ENCODE assay signal across 10 mouse cellular contexts in the genomic region with DNA sequence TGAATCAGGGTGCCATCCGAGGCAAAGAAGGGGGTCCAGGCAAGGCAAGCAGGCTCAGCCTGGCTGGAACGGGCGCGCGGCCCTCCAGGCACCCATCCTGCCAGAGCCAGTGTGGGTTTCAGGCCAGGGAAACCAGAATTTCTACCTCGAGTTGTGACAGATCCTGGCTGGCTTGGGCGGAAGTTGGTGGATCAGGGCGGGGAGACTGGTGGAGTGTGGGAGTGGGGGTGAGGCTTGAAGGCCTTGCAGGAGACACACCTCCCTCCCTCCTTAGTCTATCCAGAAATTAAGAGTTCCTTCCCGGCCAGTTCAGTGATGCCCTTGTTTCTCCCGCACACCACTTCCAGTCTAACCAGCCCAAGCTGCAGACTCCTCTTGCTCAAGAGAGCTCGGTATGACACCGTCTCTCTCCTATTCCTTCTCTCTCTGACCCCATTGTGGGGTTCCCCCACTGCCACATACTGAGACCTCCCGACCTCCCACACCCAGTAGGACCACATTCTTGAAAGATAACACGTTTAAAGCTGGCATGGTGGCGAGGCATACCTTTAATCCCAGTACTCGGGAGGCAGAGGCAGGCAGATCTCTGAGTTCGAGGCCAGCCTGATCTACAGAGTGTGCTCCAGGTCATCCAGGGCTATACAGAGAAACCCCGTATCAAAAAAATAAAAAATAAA. TPM values are rescaled to one million over a fixed set of nuclear protein-coding genes. Genes with fewer than 3 reads are reported as not detected.
DNase-seq lines count a peak whose midpoint lies in the region; ATAC-seq lines count a peak whose summit lies in the region.
"Had no signal": no experiment of that assay in that cellular context is flagged by ENCODE, and none has a peak within 500 bp of the region (broad histone marks: within the 10 kb centered on the region; RNA-seq: fewer than 3 reads in every experiment).

No protein-coding gene starts in this region.

- no peak for DNase-seq in neural tube, embryonic 11.5 days (ENCODE audit: low spot score)
- DNase-seq in neural tube, embryonic 10.5 days (ENCODE audit: extremely low spot score, low spot score): no peak
- no peak for DNase-seq in intestine, embryonic 14.5 days (ENCODE audit: low spot score)
- peak; percentile 63 for DNase-seq in urinary bladder, adult 2 months (ENCODE audit: low spot score)
- no peak for DNase-seq in left cerebral cortex, postnatal 25 days (ENCODE audit: low spot score in 2 of 2)
- no peak for DNase-seq in gastrocnemius, adult 8-10 months (ENCODE audit: low spot score in 2 of 2)
- DNase-seq: gastrocnemius, postnatal 10 days had no signal

- no peak for ATAC-seq in neural tube, embryonic 11.5 days (ENCODE audit: insufficient read depth, low FRiP score, low TSS enrichment)
- peak; percentile 13; the same call in 1 of the 2 replicates for ATAC-seq in intestine, embryonic 14.5 days (replicated peaks; ENCODE audit: low FRiP score, low TSS enrichment, low read depth)
- 0 out of 2 replicates have a peak, but pooled peaks have one; percentile 25 for ATAC-seq in liver, embryonic 15.5 days (ENCODE audit: insufficient read depth)
- no peak for ATAC-seq in heart, embryonic 11.5 days (replicated peaks; ENCODE audit: insufficient number of reproducible peaks, low FRiP score, low TSS enrichment)

- no peaks in the 10 kb centered on the region for H3K27me3 ChIP-seq in neural tube, embryonic 11.5 days (ENCODE audit: control insufficient read depth, insufficient read depth, low read length)
- no peaks in the 10 kb centered on the region for H3K27me3 ChIP-seq in intestine, embryonic 14.5 days (replicated peaks; ENCODE audit: control insufficient read depth, insufficient read depth, low read length)
- peaks cover 77% of the 10 kb centered on the region for H3K27me3 ChIP-seq in liver, embryonic 15.5 days
- peaks cover 52% of the 10 kb centered on the region for H3K27me3 ChIP-seq in heart, embryonic 11.5 days (ENCODE audit: control insufficient read depth, insufficient read depth, low read length)

- WGBS in neural tube, embryonic 11.5 days: 80% methylated on average over 18 of the region's 18 CpGs
- 68% methylated on average over 18 of the region's 18 CpGs for WGBS in intestine, embryonic 14.5 days
- WGBS in liver, embryonic 15.5 days (ENCODE audit: insufficient replicate concordance): 59% methylated on average over 18 of the region's 18 CpGs
- WGBS in heart, embryonic 11.5 days (ENCODE audit: insufficient replicate concordance): 66% methylated on average over 18 of the region's 18 CpGs

- peak overlapping the region; percentile 29; the same call in 1 of the 2 replicates for H3K9ac ChIP-seq in neural tube, embryonic 11.5 days (ENCODE audit: low read length)
- no peak overlapping the region for H3K9ac ChIP-seq in intestine, embryonic 14.5 days (ENCODE audit: low read length)
- 0 out of 2 replicates have a peak overlapping the region, but pooled peaks have one; percentile 4 for H3K9ac ChIP-seq in liver, embryonic 15.5 days
- no peak overlapping the region for H3K9ac ChIP-seq in heart, embryonic 11.5 days (ENCODE audit: low read depth, low read length)

- no peak overlapping the region for H3K4me2 ChIP-seq in neural tube, embryonic 11.5 days (ENCODE audit: low read depth)
- peak overlapping the region; percentile 11 for H3K4me2 ChIP-seq in intestine, embryonic 14.5 days (ENCODE audit: low read length)
- peak overlapping the region; percentile 53 for H3K4me2 ChIP-seq in liver, embryonic 15.5 days
- H3K4me2 ChIP-seq in heart, embryonic 11.5 days: no peak overlapping the region

- no peaks in the 10 kb centered on the region for H3K36me3 ChIP-seq in neural tube, embryonic 11.5 days (ENCODE audit: control insufficient read depth, insufficient read depth, low read length)
- no peaks in the 10 kb centered on the region for H3K36me3 ChIP-seq in intestine, embryonic 14.5 days (ENCODE audit: control insufficient read depth, insufficient read depth, low read length)
- no peaks in the 10 kb centered on the region; the same call in 1 of the 2 replicates for H3K36me3 ChIP-seq in liver, embryonic 15.5 days (replicated peaks)
- no peaks in the 10 kb centered on the region for H3K36me3 ChIP-seq in heart, embryonic 11.5 days (ENCODE audit: control insufficient read depth, insufficient read depth, low read length)

- no peaks in the 10 kb centered on the region for H3K9me3 ChIP-seq in neural tube, embryonic 11.5 days (ENCODE audit: control insufficient read depth, low read length)
- H3K9me3 ChIP-seq in intestine, embryonic 14.5 days (ENCODE audit: control insufficient read depth, low read length): no peaks in the 10 kb centered on the region
- no peaks in the 10 kb centered on the region for H3K9me3 ChIP-seq in liver, embryonic 15.5 days (replicated peaks)
- no peaks in the 10 kb centered on the region for H3K9me3 ChIP-seq in heart, embryonic 11.5 days (replicated peaks; ENCODE audit: control insufficient read depth, low read length)

- intact Hi-C loops in left cerebral cortex, postnatal 25 days (cut with DNase I): no loop called here

- no peak overlapping the region for H3K4me3 ChIP-seq in neural tube, embryonic 11.5 days (ENCODE audit: low read depth, low read length)
- H3K4me3 ChIP-seq in intestine, embryonic 14.5 days (ENCODE audit: low read depth, low read length): no peak overlapping the region
- H3K4me3 ChIP-seq in liver, embryonic 15.5 days (replicated peaks): peak overlapping the region; percentile 38
- H3K4me3 ChIP-seq in heart, embryonic 11.5 days (ENCODE audit: low read depth, low read length): no peak overlapping the region
- H3K4me3 ChIP-seq: myocyte had no signal

- H3K27ac ChIP-seq in neural tube, embryonic 11.5 days (ENCODE audit: low read depth, low read length): no peak overlapping the region
- H3K27ac ChIP-seq in intestine, embryonic 14.5 days (ENCODE audit: low read depth): peak overlapping the region; percentile 5; the same call in 1 of the 2 replicates
- peak overlapping the region; percentile 70 for H3K27ac ChIP-seq in liver, embryonic 15.5 days (replicated peaks)
- H3K27ac ChIP-seq in heart, embryonic 11.5 days (ENCODE audit: low read depth, low read length): no peak overlapping the region

- no peaks in the 10 kb centered on the region for H3K4me1 ChIP-seq in neural tube, embryonic 11.5 days (ENCODE audit: control insufficient read depth, insufficient read depth, low read length)
- H3K4me1 ChIP-seq in intestine, embryonic 14.5 days (replicated peaks; ENCODE audit: control insufficient read depth, insufficient read depth, low read length): peaks cover 9% of the 10 kb centered on the region
- peaks cover 43% of the 10 kb centered on the region for H3K4me1 ChIP-seq in liver, embryonic 15.5 days (replicated peaks)
- H3K4me1 ChIP-seq in heart, embryonic 11.5 days (ENCODE audit: control insufficient read depth, insufficient read depth, low read length): no peaks in the 10 kb centered on the region

RNA-seq across cellular contexts. Expression of a gene that starts 5.3 kb away (rescaled TPM):
- polyA plus RNA-seq in neural tube, embryonic 11.5 days (2014; fragmentation: Nextera tagmentation; extraction: Ambion mirVana): 5.8 and 6.1 TPM in 2 replicates
- 11.1 and 13.3 TPM in 2 replicates for polyA plus RNA-seq in intestine, embryonic 14.5 days (2014; fragmentation: Nextera tagmentation; extraction: Ambion mirVana)
- 25.0 and 26.2 TPM in 2 replicates for polyA plus RNA-seq in liver, embryonic 15.5 days (2015; fragmentation: Nextera tagmentation; extraction: Ambion mirVana)
- polyA plus RNA-seq in urinary bladder, adult 2 months (2012; rRNA removed): 63.2 and 63.3 TPM in 2 replicates
- 10 to 100 TPM; 49.2 to 57.9 TPM for total RNA-seq in left cerebral cortex, postnatal 25 days (2021)
- total RNA-seq in gastrocnemius, adult 8-10 months (2022): 1 to 10 TPM in 2 of 4 experiments, under 1 TPM in 2; 0.48 to 1.2 (median 1.00) TPM
- 0.80 and 0.92 TPM in 2 replicates for polyA plus RNA-seq in heart, embryonic 11.5 days (2014; fragmentation: Nextera tagmentation; extraction: Ambion mirVana)

RNA-seq across cellular contexts. Expression of a gene that starts 30.8 kb away (rescaled TPM):
- polyA plus RNA-seq in neural tube, embryonic 11.5 days (2014; fragmentation: Nextera tagmentation; extraction: Ambion mirVana): 24.8 and 27.0 TPM in 2 replicates
- polyA plus RNA-seq in intestine, embryonic 14.5 days (2014; fragmentation: Nextera tagmentation; extraction: Ambion mirVana): 19.7 and 20.1 TPM in 2 replicates
- polyA plus RNA-seq in liver, embryonic 15.5 days (2015; fragmentation: Nextera tagmentation; extraction: Ambion mirVana): 10.6 and 12.7 TPM in 2 replicates
- 18.7 and 19.8 TPM in 2 replicates for polyA plus RNA-seq in urinary bladder, adult 2 months (2012; rRNA removed)
- total RNA-seq in left cerebral cortex, postnatal 25 days (2021): 10 to 100 TPM; 77.4 to 79.3 TPM
- 10 to 100 TPM; 19.5 to 22.4 (median 21.5) TPM for total RNA-seq in gastrocnemius, adult 8-10 months (2022)
- 14.8 and 15.6 TPM in 2 replicates for polyA plus RNA-seq in heart, embryonic 11.5 days (2014; fragmentation: Nextera tagmentation; extraction: Ambion mirVana)

RNA-seq across cellular contexts. Expression of a gene that starts 45.6 kb away (rescaled TPM):
- 118 and 124 TPM in 2 replicates for polyA plus RNA-seq in neural tube, embryonic 11.5 days (2014; fragmentation: Nextera tagmentation; extraction: Ambion mirVana)
- polyA plus RNA-seq in intestine, embryonic 14.5 days (2014; fragmentation: Nextera tagmentation; extraction: Ambion mirVana): 150 and 154 TPM in 2 replicates
- 77.7 and 83.2 TPM in 2 replicates for polyA plus RNA-seq in liver, embryonic 15.5 days (2015; fragmentation: Nextera tagmentation; extraction: Ambion mirVana)
- polyA plus RNA-seq in urinary bladder, adult 2 months (2012; rRNA removed): 25.4 and 27.2 TPM in 2 replicates
- 1 to 10 TPM; 5.1 to 6.2 TPM for total RNA-seq in left cerebral cortex, postnatal 25 days (2021)
- 10 to 100 TPM; 15.5 to 18.5 (median 16.7) TPM for total RNA-seq in gastrocnemius, adult 8-10 months (2022)
- 115 and 118 TPM in 2 replicates for polyA plus RNA-seq in heart, embryonic 11.5 days (2014; fragmentation: Nextera tagmentation; extraction: Ambion mirVana)

RNA-seq across cellular contexts. Expression of a gene that starts 54.0 kb away (rescaled TPM):
- 16.1 and 17.4 TPM in 2 replicates for polyA plus RNA-seq in neural tube, embryonic 11.5 days (2014; fragmentation: Nextera tagmentation; extraction: Ambion mirVana)
- 86.0 and 96.0 TPM in 2 replicates for polyA plus RNA-seq in intestine, embryonic 14.5 days (2014; fragmentation: Nextera tagmentation; extraction: Ambion mirVana)
- polyA plus RNA-seq in liver, embryonic 15.5 days (2015; fragmentation: Nextera tagmentation; extraction: Ambion mirVana): 133 and 142 TPM in 2 replicates
- polyA plus RNA-seq in urinary bladder, adult 2 months (2012; rRNA removed): 171 and 182 TPM in 2 replicates
- total RNA-seq in left cerebral cortex, postnatal 25 days (2021): 10 to 100 TPM; 42.1 to 48.7 TPM
- total RNA-seq in gastrocnemius, adult 8-10 months (2022): 10 to 100 TPM; 59.0 to 76.0 (median 67.8) TPM
- polyA plus RNA-seq in heart, embryonic 11.5 days (2014; fragmentation: Nextera tagmentation; extraction: Ambion mirVana): 78.2 and 82.0 TPM in 2 replicates

Comparison
In these comparisons a context has a peak if more than half of its experiments do, and no peak if none do; other contexts are left out.
1. ATAC-seq: peak in intestine, embryonic 14.5 days (single experiment) and liver, embryonic 15.5 days (single experiment); none in neural tube, embryonic 11.5 days (single experiment) and heart, embryonic 11.5 days (single experiment).
2. H3K27ac ChIP-seq: peak in intestine, embryonic 14.5 days (single experiment) and liver, embryonic 15.5 days (single experiment); none in neural tube, embryonic 11.5 days (single experiment) and heart, embryonic 11.5 days (single experiment).
3. H3K4me2 ChIP-seq: peak in intestine, embryonic 14.5 days (single experiment) and liver, embryonic 15.5 days (single experiment); none in neural tube, embryonic 11.5 days (single experiment) and heart, embryonic 11.5 days (single experiment).
4. H3K9ac ChIP-seq: peak in neural tube, embryonic 11.5 days (single experiment) and liver, embryonic 15.5 days (single experiment); none in intestine, embryonic 14.5 days (single experiment) and heart, embryonic 11.5 days (single experiment).